Mouse (Mus musculus) midbrain, postnatal 0 days (tissue): Measurements from ENCODE around the gene Tamm41. TPM values are rescaled to one million over a fixed set of nuclear protein-coding genes. Genes with fewer than 3 reads are reported as not detected.

Experiments used
- ATAC-seq: fragments of 200-750 bp; cut with Nextera tagmentation; 2 replicates; pipeline ENCODE4 v1.8.0; 2017; ENCODE audit warnings: moderate number of reproducible peaks, mild to moderate bottlenecking, moderate TSS enrichment, moderate library complexity; ENCODE audit not compliant: low FRiP score
- DNase-seq: peaks from one replicate; pipeline ENCODE4 v3.0.0-alpha.2; 2015; ENCODE audit warnings: low spot score
- H3K27ac ChIP-seq: fragments of 300-500 bp; sonication (generic); 2 replicates; pipeline ENCODE4 v1.5.1; 2014; ENCODE audit warnings: low read depth, mild to moderate bottlenecking, low read length, mixed read lengths
- H3K27me3 ChIP-seq: fragments of 300-500 bp; sonication (generic); 2 replicates; pipeline ENCODE4 v1.6.1; 2014; ENCODE audit warnings: low read length, control low read depth, mixed read lengths; ENCODE audit not compliant: insufficient read depth
- H3K36me3 ChIP-seq: fragments of 300-500 bp; sonication (generic); 2 replicates; pipeline ENCODE4 v1.6.1; 2014; ENCODE audit warnings: low read length, control low read depth, mixed read lengths; ENCODE audit not compliant: insufficient read depth
- H3K4me1 ChIP-seq: fragments of 300-500 bp; sonication (generic); 2 replicates; pipeline ENCODE4 v1.6.1; 2014; ENCODE audit warnings: mild to moderate bottlenecking, control low read depth, antibody characterized with exemption, low read length, mixed read lengths; ENCODE audit not compliant: insufficient read depth
- H3K4me2 ChIP-seq: fragments of 300-500 bp; sonication (generic); 2 replicates; pipeline ENCODE4 v1.6.1; 2014; ENCODE audit warnings: low read depth, mild to moderate bottlenecking, low read length, mixed read lengths; ENCODE audit not compliant: poor library complexity, severe bottlenecking
- H3K4me3 ChIP-seq: fragments of 300-500 bp; sonication (generic); 2 replicates; pipeline ENCODE4 v1.5.1; 2014; ENCODE audit warnings: low read depth, mild to moderate bottlenecking, low read length, moderate library complexity
- H3K9ac ChIP-seq: fragments of 300-500 bp; sonication (generic); replicated peaks from 2 replicates; pipeline ENCODE4 v1.6.1; 2014; ENCODE audit warnings: mild to moderate bottlenecking, low read length, moderate library complexity, mixed read lengths; ENCODE audit not compliant: poor library complexity, severe bottlenecking
- H3K9me3 ChIP-seq: fragments of 300-500 bp; sonication (generic); 2 replicates; pipeline ENCODE4 v1.6.1; 2016; ENCODE audit warnings: low read length, control low read depth
- CTCF ChIP-seq: IDR thresholded peaks from 2 replicates; pipeline ENCODE4 v1.5.1; 2016; ENCODE audit warnings: antibody characterized with exemption, mild to moderate bottlenecking
- WGBS: fragments of 180-500 bp; shearing (Covaris S2); extraction: QIAGEN DNeasy Blood & Tissue Kit; methylation state at CpG from one replicate; pipeline ENCODE4 v1.1.7; 2014; 5-methylcytosine and 5-hydroxymethylcytosine counted together
- polyA plus RNA-seq: library from polyadenylated mRNA; unstranded; fragments of >200 nt; fragmentation: Nextera tagmentation; extraction: Ambion mirVana; gene quantifications from 2 replicates; pipeline ENCODE4 v1.2.1, GENCODE M21; 2015
- total RNA-seq: library from RNA; depleted of rRNA; stranded (reverse); fragments of >200 nt; gene quantifications from 2 replicates; pipeline ENCODE4 v1.2.3, GENCODE M21; 2014

Tamm41 gene
- total and polyA plus RNA-seq, 2 experiments from 2014 or later = 39.4 to 45.9 TPM

GRCm38 (mm10) chr6:115011792-115012191 is 25.9 kb downstream of the Tamm41 start:
- ATAC-seq (no peak), DNase-seq (no peak)
- WGBS = 83% methylated on average over 8 of the region's 8 CpGs
- no peak for TF ChIP-seq CTCF
- no peak overlapping the region for H3K4me3 ChIP-seq
- H3K27me3 ChIP-seq = no peaks in the 10 kb centered on the region
- no peak overlapping the region for H3K4me2 ChIP-seq
- H3K36me3 ChIP-seq = peaks cover 27% of the 10 kb centered on the region
- H3K4me1 ChIP-seq = no peaks in the 10 kb centered on the region
- no peak overlapping the region for H3K27ac ChIP-seq
- no peak overlapping the region for H3K9ac ChIP-seq
- H3K9me3 ChIP-seq = no peaks in the 10 kb centered on the region

- TF ChIP-seq CTCF = no peak
- H3K4me2 ChIP-seq = no peak overlapping the region
- H3K9ac ChIP-seq = no peak overlapping the region
- DNase-seq = no peak
- H3K36me3 ChIP-seq = peaks cover 27% of the 10 kb centered on the region
- H3K4me3 ChIP-seq = no peak overlapping the region
- H3K4me1 ChIP-seq = no peaks in the 10 kb centered on the region
- no peaks in the 10 kb centered on the region for H3K9me3 ChIP-seq
- H3K27ac ChIP-seq = no peak overlapping the region
- 83% methylated on average over 9 of the region's 9 CpGs for WGBS
- no peaks in the 10 kb centered on the region for H3K27me3 ChIP-seq
- no peak for ATAC-seq
Observed at GRCm38 (mm10) chr6:115010815-115011214, 26.9 kb downstream of the Tamm41 start.

GRCm38 (mm10) chr6:115010304-115010703 is 27.4 kb downstream of the Tamm41 start:
- Histone ChIP-seq H3K4me1 (no peaks in the 10 kb centered on the region), H3K27ac (no peak overlapping the region), H3K9ac (no peak overlapping the region), H3K4me3 (no peak overlapping the region), H3K36me3 (peaks cover 24% of the 10 kb centered on the region), H3K9me3 (no peaks in the 10 kb centered on the region), H3K4me2 (no peak overlapping the region), H3K27me3 (no peaks in the 10 kb centered on the region)
- no peak for TF ChIP-seq CTCF
- WGBS = 88% methylated on average over 9 of the region's 9 CpGs
- no peak for DNase-seq
- ATAC-seq = no peak

GRCm38 (mm10) chr6:115007728-115008127 is 29.9 kb downstream of the Tamm41 start:
- peak; percentile 89 for TF ChIP-seq CTCF
- Histone ChIP-seq H3K27me3 (no peaks in the 10 kb centered on the region), H3K4me1 (no peaks in the 10 kb centered on the region), H3K4me2 (no peak overlapping the region), H3K9me3 (no peaks in the 10 kb centered on the region), H3K27ac (no peak overlapping the region), H3K4me3 (no peak overlapping the region), H3K36me3 (peaks cover 21% of the 10 kb centered on the region), H3K9ac (no peak overlapping the region)
- ATAC-seq (no peak), DNase-seq (peak; percentile 68)
- WGBS = 39% methylated on average over 5 of the region's 5 CpGs

GRCm38 (mm10) chr6:115006948-115007347 is 30.7 kb downstream of the Tamm41 start:
- Histone ChIP-seq H3K27me3 (no peaks in the 10 kb centered on the region), H3K4me2 (no peak overlapping the region), H3K36me3 (peaks cover 20% of the 10 kb centered on the region), H3K9ac (no peak overlapping the region), H3K9me3 (no peaks in the 10 kb centered on the region), H3K4me1 (no peaks in the 10 kb centered on the region), H3K4me3 (no peak overlapping the region), H3K27ac (no peak overlapping the region)
- 33% methylated on average over 6 of the region's 6 CpGs for WGBS
- DNase-seq = no peak
- no peak for ATAC-seq
- TF ChIP-seq CTCF = no peak

- Histone ChIP-seq H3K27ac (no peak overlapping the region), H3K27me3 (no peaks in the 10 kb centered on the region), H3K4me3 (no peak overlapping the region), H3K4me1 (no peaks in the 10 kb centered on the region), H3K9ac (no peak overlapping the region), H3K36me3 (peaks cover 17% of the 10 kb centered on the region), H3K4me2 (no peak overlapping the region), H3K9me3 (no peaks in the 10 kb centered on the region)
- no peak for TF ChIP-seq CTCF
- ATAC-seq = no peak
- 52% methylated on average over 3 of the region's 3 CpGs for WGBS
- DNase-seq = no peak
Observed at GRCm38 (mm10) chr6:115006065-115006464, 31.6 kb downstream of the Tamm41 start.
